32 mouse cellular contexts compared by ENCODE assay signal in genomic region chr13:99506580-99506962, GRCm38 (mm10). TPM values are rescaled to one million over a fixed set of nuclear protein-coding genes. Genes with fewer than 3 reads are reported as not detected.
DNase-seq lines count a peak whose midpoint lies in the region; ATAC-seq and TF ChIP-seq lines count a peak whose summit lies in the region.
"Had no signal": no experiment of that assay in that cellular context is flagged by ENCODE, and none has a peak within 500 bp of the region (broad histone marks: within the 10 kb centered on the region; RNA-seq: fewer than 3 reads in every experiment).

No protein-coding gene starts in this region.

- H3K36me3 ChIP-seq in lung, embryonic 14.5 days (ENCODE audit: insufficient read depth): no peaks in the 10 kb centered on the region
- H3K36me3 ChIP-seq in embryonic facial prominence, embryonic 15.5 days: no peaks in the 10 kb centered on the region
- H3K36me3 ChIP-seq in stomach, postnatal 0 days (ENCODE audit: control insufficient read depth, insufficient read depth, low read length): no peaks in the 10 kb centered on the region
- no peaks in the 10 kb centered on the region for H3K36me3 ChIP-seq in intestine, embryonic 15.5 days

- TF ChIP-seq CTCF in lung, embryonic 14.5 days (IDR thresholded peaks at IDR 0.05; ENCODE audit: low read depth): no peak
- TF ChIP-seq CTCF in stomach, postnatal 0 days (IDR thresholded peaks at IDR 0.05; ENCODE audit: low read depth): no peak

- WGBS in lung, embryonic 14.5 days: 16% methylated on average over 2 of the region's 2 CpGs
- WGBS in embryonic facial prominence, embryonic 15.5 days: 20% methylated on average over 2 of the region's 2 CpGs
- WGBS in stomach, postnatal 0 days: 9% methylated on average over 2 of the region's 2 CpGs
- WGBS in intestine, embryonic 15.5 days: 25% methylated on average over 2 of the region's 2 CpGs

- H3K4me3 ChIP-seq in lung, embryonic 14.5 days (ENCODE audit: low read depth, low read length): no peak overlapping the region
- H3K4me3 ChIP-seq in embryonic facial prominence, embryonic 15.5 days (replicated peaks): no peak overlapping the region
- no peak overlapping the region for H3K4me3 ChIP-seq in stomach, postnatal 0 days (ENCODE audit: low read depth, low read length)
- no peak overlapping the region for H3K4me3 ChIP-seq in intestine, embryonic 15.5 days (replicated peaks)
- H3K4me3 ChIP-seq: erythroblast, embryonic 14.5 days; gastrocnemius, adult 2 months; hindbrain, embryonic 13.5 days; layer of hippocampus, adult 2 months; left cerebral cortex, adult 2 months; megakaryocyte, embryonic 14.5 days; midbrain, embryonic 12.5 days; myocyte; neural tube, embryonic 12.5 days had no signal

- H3K9me3 ChIP-seq in lung, embryonic 14.5 days (ENCODE audit: low read depth, low read length): no peaks in the 10 kb centered on the region
- H3K9me3 ChIP-seq in embryonic facial prominence, embryonic 15.5 days (replicated peaks): no peaks in the 10 kb centered on the region
- no peaks in the 10 kb centered on the region for H3K9me3 ChIP-seq in stomach, postnatal 0 days (ENCODE audit: control insufficient read depth, low read length)
- no peaks in the 10 kb centered on the region for H3K9me3 ChIP-seq in intestine, embryonic 15.5 days
- H3K9me3 ChIP-seq: hindbrain, embryonic 13.5 days; midbrain, embryonic 12.5 days; neural tube, embryonic 12.5 days had no signal

- peak; percentile 78 for DNase-seq in lung, embryonic 14.5 days
- no peak for DNase-seq in lung, postnatal 4 days
- peak; percentile 76 for DNase-seq in NIH3T3 (ENCODE audit: low read depth)
- no peak for DNase-seq in stomach, postnatal 0 days (ENCODE audit: low spot score)
- DNase-seq in adrenal gland, adult 18-20 months (ENCODE audit: low spot score in 2 of 2): no peak
- DNase-seq: adrenal gland, adult 8-10 months; cerebellum, adult 8-10 months; cerebellum, postnatal 25 days; gastrocnemius, adult 2 months; gastrocnemius, postnatal 36 days; heart, adult 18-20 months; heart, postnatal 4 days; kidney, adult 11 months; kidney, postnatal 25 days; liver; lung, postnatal 36 days; right cerebral cortex, adult 18-20 months; thymus, postnatal 25 days had no signal

- H3K9ac ChIP-seq in lung, embryonic 14.5 days: no peak overlapping the region
- H3K9ac ChIP-seq in embryonic facial prominence, embryonic 15.5 days: no peak overlapping the region
- H3K9ac ChIP-seq in stomach, postnatal 0 days (ENCODE audit: low read length): no peak overlapping the region
- H3K9ac ChIP-seq in intestine, embryonic 15.5 days: no peak overlapping the region
- H3K9ac ChIP-seq: hindbrain, embryonic 13.5 days; liver, embryonic 14.5 days; midbrain, embryonic 12.5 days; neural tube, embryonic 12.5 days had no signal

- H3K27me3 ChIP-seq in lung, embryonic 14.5 days (ENCODE audit: insufficient read depth, low read length): no peaks in the 10 kb centered on the region
- H3K27me3 ChIP-seq in embryonic facial prominence, embryonic 15.5 days: no peaks in the 10 kb centered on the region
- no peaks in the 10 kb centered on the region for H3K27me3 ChIP-seq in stomach, postnatal 0 days (ENCODE audit: control insufficient read depth, insufficient read depth, low read length)
- no peaks in the 10 kb centered on the region for H3K27me3 ChIP-seq in intestine, embryonic 15.5 days (replicated peaks)
- H3K27me3 ChIP-seq: hindbrain, embryonic 13.5 days; midbrain, embryonic 12.5 days; neural tube, embryonic 12.5 days had no signal

- TF ChIP-seq EP300 in stomach, postnatal 0 days (optimal IDR thresholded peaks at IDR 0.05): no peak

- peaks cover 11% of the 10 kb centered on the region; the same call in 1 of the 2 replicates for H3K4me1 ChIP-seq in lung, embryonic 14.5 days (ENCODE audit: insufficient read depth)
- peaks cover 49% of the 10 kb centered on the region for H3K4me1 ChIP-seq in embryonic facial prominence, embryonic 15.5 days
- 0 out of 2 replicates have a peak, but pooled peaks cover 1% of the 10 kb centered on the region for H3K4me1 ChIP-seq in stomach, postnatal 0 days (replicated peaks; ENCODE audit: control insufficient read depth, insufficient read depth)
- H3K4me1 ChIP-seq in intestine, embryonic 15.5 days (replicated peaks): peaks cover 4% of the 10 kb centered on the region; the same call in 1 of the 2 replicates

- ATAC-seq in lung, embryonic 14.5 days (ENCODE audit: insufficient read depth): peak; percentile 48
- ATAC-seq in embryonic facial prominence, embryonic 15.5 days (ENCODE audit: insufficient number of reproducible peaks, low FRiP score, low TSS enrichment, low read depth): no peak
- peak; percentile 44; the same call in 1 of the 2 replicates for ATAC-seq in stomach, postnatal 0 days (ENCODE audit: low FRiP score, low TSS enrichment)
- no peak for ATAC-seq in intestine, embryonic 15.5 days
- ATAC-seq: CD4-positive, CD25-positive, alpha-beta regulatory T cell, adult 4 months; forebrain, embryonic 16.5 days had no signal

- H3K4me2 ChIP-seq in lung, embryonic 14.5 days: no peak overlapping the region
- no peak overlapping the region; the same call in 1 of the 2 replicates for H3K4me2 ChIP-seq in embryonic facial prominence, embryonic 15.5 days (replicated peaks)
- no peak overlapping the region for H3K4me2 ChIP-seq in stomach, postnatal 0 days (replicated peaks; ENCODE audit: low read depth)
- no peak overlapping the region for H3K4me2 ChIP-seq in intestine, embryonic 15.5 days (replicated peaks)
- H3K4me2 ChIP-seq: heart, embryonic 11.5 days; hindbrain, embryonic 13.5 days; midbrain, embryonic 12.5 days; neural tube, embryonic 12.5 days had no signal

- H3K27ac ChIP-seq in lung, embryonic 14.5 days (ENCODE audit: low read depth): no peak overlapping the region
- peak overlapping the region; percentile 67 for H3K27ac ChIP-seq in embryonic facial prominence, embryonic 15.5 days (replicated peaks)
- H3K27ac ChIP-seq in stomach, postnatal 0 days (replicated peaks): no peak overlapping the region; the same call in 1 of the 2 replicates
- no peak overlapping the region for H3K27ac ChIP-seq in intestine, embryonic 15.5 days
- H3K27ac ChIP-seq: gastrocnemius, adult 2 months; layer of hippocampus, adult 2 months; left cerebral cortex, adult 2 months; liver, embryonic 14.5 days; midbrain, embryonic 12.5 days; neural tube, embryonic 12.5 days had no signal

RNA-seq across cellular contexts. Expression of gene Map1b, which starts 9.8 kb away (rescaled TPM):
- 72.2 and 73.3 TPM in 2 replicates for polyA plus RNA-seq in lung, embryonic 14.5 days (2014; fragmentation: Nextera tagmentation; extraction: Ambion mirVana)
- polyA plus RNA-seq in embryonic facial prominence, embryonic 15.5 days (2015; fragmentation: Nextera tagmentation; extraction: Ambion mirVana): 163 and 172 TPM in 2 replicates
- 54.1 and 63.8 TPM in 2 replicates for polyA plus RNA-seq in stomach, postnatal 0 days (2015; fragmentation: Nextera tagmentation; extraction: Ambion mirVana)
- total RNA-seq in adrenal gland, adult 18-20 months (2021): 100 to 1,000 TPM in 1 of 2 experiments, 10 to 100 TPM in 1; 78.5 to 120 TPM
- 104 and 116 TPM in 2 replicates for polyA plus RNA-seq in intestine, embryonic 15.5 days (2015; fragmentation: Nextera tagmentation; extraction: Ambion mirVana)
- polyA plus RNA-seq: erythroblast, embryonic 14.5 days had no signal

Comparison
In these comparisons a context has a peak if more than half of its experiments do, and no peak if none do; other contexts are left out.
1. DNase-seq: peak in lung, embryonic 14.5 days (single experiment) and NIH3T3 (single experiment); none in lung, postnatal 4 days (0 of 2), stomach, postnatal 0 days (single experiment) and adrenal gland, adult 18-20 months (0 of 2).
2. ATAC-seq: peak in lung, embryonic 14.5 days (single experiment) and stomach, postnatal 0 days (single experiment); none in embryonic facial prominence, embryonic 15.5 days (single experiment) and intestine, embryonic 15.5 days (single experiment).